Mouse (Mus musculus) heart, embryonic 16.5 days (tissue): ENCODE measurements around the gene Fam117a. TPM values are rescaled to one million over a fixed set of nuclear protein-coding genes. Genes with fewer than 3 reads are reported as not detected.

Experiments used
- ATAC-seq: fragments of 200-750 bp; cut with Nextera tagmentation; replicated peaks from 2 replicates; pipeline ENCODE4 v1.8.0; 2017; ENCODE audit warnings: moderate number of reproducible peaks; ENCODE audit not compliant: insufficient read depth, low FRiP score; ENCODE audit errors: extremely low read depth
- H3K27ac ChIP-seq: fragments of 300-500 bp; sonication (generic); 2 replicates; pipeline ENCODE4 v1.5.1; 2014; ENCODE audit warnings: mild to moderate bottlenecking, low read length, control low read depth, moderate library complexity
- H3K27me3 ChIP-seq: fragments of 300-500 bp; sonication (generic); 2 replicates; pipeline ENCODE4 v1.6.1; 2014; ENCODE audit warnings: low read length, mixed read lengths; ENCODE audit not compliant: control insufficient read depth, insufficient read depth
- H3K36me3 ChIP-seq: fragments of 300-500 bp; sonication (generic); 2 replicates; pipeline ENCODE4 v1.6.1; 2014; ENCODE audit not compliant: control insufficient read depth, insufficient read depth
- H3K4me1 ChIP-seq: fragments of 300-500 bp; sonication (generic); 2 replicates; pipeline ENCODE4 v1.6.1; 2014; ENCODE audit warnings: low read length, mixed read lengths; ENCODE audit not compliant: control insufficient read depth, insufficient read depth
- H3K4me2 ChIP-seq: fragments of 300-500 bp; sonication (generic); 2 replicates; pipeline ENCODE4 v1.6.1; 2014; ENCODE audit warnings: low read depth, mild to moderate bottlenecking, control low read depth, low read length
- H3K4me3 ChIP-seq: fragments of 300-500 bp; sonication (generic); 2 replicates; pipeline ENCODE4 v1.5.1; 2014; ENCODE audit warnings: mild to moderate bottlenecking, control low read depth, low read length
- H3K9ac ChIP-seq: fragments of 300-500 bp; sonication (generic); 2 replicates; pipeline ENCODE4 v1.6.1; 2014; ENCODE audit warnings: low read length, control low read depth
- H3K9me3 ChIP-seq: fragments of 300-500 bp; sonication (generic); replicated peaks from 2 replicates; pipeline ENCODE4 v1.6.1; 2016; ENCODE audit warnings: low read length; ENCODE audit not compliant: control insufficient read depth
- WGBS: fragments of 180-500 bp; shearing (Covaris S2); extraction: QIAGEN DNeasy Blood & Tissue Kit; methylation state at CpG from one replicate; pipeline ENCODE4 v1.1.7; 2014; 5-methylcytosine and 5-hydroxymethylcytosine counted together
- polyA plus RNA-seq: library from polyadenylated mRNA; unstranded; fragments of >200 nt; fragmentation: Nextera tagmentation; extraction: Ambion mirVana; gene quantifications from 2 replicates; pipeline ENCODE4 v1.2.1, GENCODE M21; 2015

Fam117a gene
- polyA plus RNA-seq, 1 experiment from 2014 or later, result 6.3 TPM

GRCm38 (mm10) chr11:95324181-95324580, 12.6 kb upstream of the Fam117a start:
- H3K4me3 ChIP-seq, result no peak overlapping the region
- H3K9ac ChIP-seq, result no peak overlapping the region
- H3K9me3 ChIP-seq, result no peaks in the 10 kb centered on the region
- no peaks in the 10 kb centered on the region for H3K36me3 ChIP-seq
- H3K27ac ChIP-seq, result no peak overlapping the region
- no peaks in the 10 kb centered on the region for H3K27me3 ChIP-seq
- 91% methylated on average over 10 of the region's 10 CpGs for WGBS
- H3K4me1 ChIP-seq, result no peaks in the 10 kb centered on the region
- H3K4me2 ChIP-seq, result no peak overlapping the region
- no peak for ATAC-seq

DNA sequence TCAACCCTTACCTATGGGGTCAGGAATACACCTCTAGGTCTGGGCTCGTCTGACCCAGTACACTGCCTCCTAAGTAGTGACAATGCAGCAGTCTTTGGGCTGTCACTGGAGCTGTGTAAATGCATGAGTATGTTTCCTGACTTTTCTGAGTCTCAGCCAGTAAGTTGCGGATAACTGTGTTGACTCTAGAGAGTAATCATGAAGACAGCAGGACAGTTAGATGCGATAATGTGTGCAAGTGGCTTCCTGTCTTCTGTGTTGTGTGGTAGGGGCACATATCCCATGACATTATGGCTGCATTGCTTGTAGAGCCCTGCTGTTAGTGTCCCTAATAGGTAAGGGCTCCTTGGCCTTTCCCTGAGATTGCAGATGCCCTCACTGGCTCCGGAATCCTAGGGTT, 11.0 kb upstream of the Fam117a start:
- H3K4me2 ChIP-seq, result no peak overlapping the region
- H3K36me3 ChIP-seq, result no peaks in the 10 kb centered on the region
- no peak overlapping the region for H3K4me3 ChIP-seq
- no peaks in the 10 kb centered on the region for H3K27me3 ChIP-seq
- H3K9ac ChIP-seq, result no peak overlapping the region
- 71% methylated on average over 4 of the region's 4 CpGs for WGBS
- no peaks in the 10 kb centered on the region for H3K9me3 ChIP-seq
- ATAC-seq, result no peak
- no peak overlapping the region for H3K27ac ChIP-seq
- H3K4me1 ChIP-seq, result no peaks in the 10 kb centered on the region

GRCm38 (mm10) chr11:95326243-95326642, 10.6 kb upstream of the Fam117a start:
- no peak overlapping the region for H3K4me2 ChIP-seq
- H3K36me3 ChIP-seq, result no peaks in the 10 kb centered on the region
- no peaks in the 10 kb centered on the region for H3K4me1 ChIP-seq
- no peaks in the 10 kb centered on the region for H3K27me3 ChIP-seq
- WGBS, result 67% methylated on average over 11 of the region's 11 CpGs
- ATAC-seq, result no peak
- H3K9me3 ChIP-seq, result no peaks in the 10 kb centered on the region
- no peak overlapping the region for H3K4me3 ChIP-seq
- H3K9ac ChIP-seq, result no peak overlapping the region
- no peak overlapping the region for H3K27ac ChIP-seq

DNA sequence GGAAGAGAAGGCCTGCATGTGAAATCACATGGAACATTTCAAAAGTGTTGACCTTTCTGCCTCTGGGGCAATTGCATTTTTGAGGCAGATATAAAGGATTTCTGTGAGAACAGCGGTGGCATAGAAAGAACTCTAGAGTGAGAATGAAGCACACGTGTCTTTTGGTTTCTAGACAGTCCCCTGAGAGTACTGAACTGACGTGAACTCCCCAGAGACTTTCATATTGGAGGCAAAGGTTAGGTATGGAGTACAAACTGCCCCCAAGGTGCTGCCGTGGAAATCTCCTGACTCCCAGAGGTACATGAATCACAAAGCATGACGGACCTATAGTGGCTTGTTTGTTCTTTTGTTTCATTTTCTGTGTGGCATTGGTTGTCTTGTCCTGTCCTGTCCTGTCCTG, 8.2 kb upstream of the Fam117a start:
- Histone ChIP-seq H3K9me3 (no peaks in the 10 kb centered on the region), H3K27ac (no peak overlapping the region), H3K9ac (no peak overlapping the region), H3K4me3 (no peak overlapping the region), H3K4me2 (no peak overlapping the region), H3K4me1 (no peaks in the 10 kb centered on the region), H3K36me3 (no peaks in the 10 kb centered on the region), H3K27me3 (no peaks in the 10 kb centered on the region)
- ATAC-seq, result no peak
- WGBS, result 82% methylated on average over 5 of the region's 5 CpGs

- H3K4me3 ChIP-seq, result no peak overlapping the region
- peaks cover 4% of the 10 kb centered on the region; the same call in 1 of the 2 replicates for H3K4me1 ChIP-seq
- H3K9me3 ChIP-seq, result no peaks in the 10 kb centered on the region
- 50% methylated on average over 1 of the region's 1 CpGs for WGBS
- ATAC-seq, result no peak
- H3K4me2 ChIP-seq, result no peak overlapping the region
- H3K27ac ChIP-seq, result no peak overlapping the region
- H3K36me3 ChIP-seq, result no peaks in the 10 kb centered on the region
- H3K9ac ChIP-seq, result no peak overlapping the region
- H3K27me3 ChIP-seq, result no peaks in the 10 kb centered on the region
These were observed 6.2 kb upstream of the Fam117a start for GRCm38 (mm10) chr11:95330662-95331061.

- no peaks in the 10 kb centered on the region for H3K27me3 ChIP-seq
- H3K27ac ChIP-seq, result no peak overlapping the region
- H3K9me3 ChIP-seq, result no peaks in the 10 kb centered on the region
- no peak overlapping the region for H3K9ac ChIP-seq
- no peaks in the 10 kb centered on the region for H3K36me3 ChIP-seq
- H3K4me3 ChIP-seq, result no peak overlapping the region
- WGBS, result 42% methylated on average over 4 of the region's 4 CpGs
- peaks cover 14% of the 10 kb centered on the region for H3K4me1 ChIP-seq
- no peak overlapping the region for H3K4me2 ChIP-seq
- ATAC-seq, result no peak
These were observed 3.6 kb upstream of the Fam117a start for GRCm38 (mm10) chr11:95333209-95333608.

- Histone ChIP-seq H3K9me3 (no peaks in the 10 kb centered on the region), H3K27ac (no peak overlapping the region), H3K4me1 (peaks cover 16% of the 10 kb centered on the region), H3K4me3 (no peak overlapping the region), H3K9ac (no peak overlapping the region), H3K36me3 (no peaks in the 10 kb centered on the region), H3K4me2 (no peak overlapping the region), H3K27me3 (no peaks in the 10 kb centered on the region)
- WGBS, result 80% methylated on average over 9 of the region's 9 CpGs
- no peak for ATAC-seq
These were observed 3.0 kb upstream of the Fam117a start for GRCm38 (mm10) chr11:95333805-95334204.

DNA sequence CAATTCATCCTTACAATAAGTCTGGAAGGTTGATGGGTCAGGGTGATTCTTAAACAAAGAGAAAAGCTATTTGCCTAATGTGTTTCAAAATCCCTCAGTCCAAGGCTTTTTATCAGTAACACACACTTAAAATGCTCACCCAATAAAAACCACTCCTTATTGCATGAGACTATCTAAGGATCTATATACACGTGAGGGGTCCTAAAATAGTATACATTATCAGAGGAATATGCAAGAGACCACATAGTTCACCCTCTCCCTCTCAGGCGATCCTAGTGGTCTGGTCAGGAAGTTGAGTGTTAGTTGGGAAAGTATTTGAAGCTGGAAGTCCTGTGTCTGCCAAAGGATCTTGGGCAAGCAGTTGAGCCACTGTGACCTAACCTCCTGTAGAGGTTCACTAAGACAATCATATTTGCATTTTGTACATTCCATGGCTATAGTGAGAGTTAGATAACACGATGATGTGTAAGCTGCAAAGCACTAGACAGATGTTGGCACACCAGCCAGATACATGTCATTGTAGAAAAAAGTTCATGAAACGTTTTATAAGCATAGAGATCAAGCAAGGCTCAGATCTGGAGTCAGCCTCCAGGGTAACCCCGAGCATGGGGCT, 2.3 kb upstream of the Fam117a start:
- Histone ChIP-seq H3K9me3 (no peaks in the 10 kb centered on the region), H3K36me3 (no peaks in the 10 kb centered on the region), H3K4me2 (no peak overlapping the region), H3K27me3 (no peaks in the 10 kb centered on the region), H3K4me1 (peaks cover 22% of the 10 kb centered on the region), H3K9ac (no peak overlapping the region), H3K4me3 (no peak overlapping the region), H3K27ac (no peak overlapping the region)
- WGBS, result 43% methylated on average over 5 of the region's 5 CpGs
- no peak for ATAC-seq

GRCm38 (mm10) chr11:95337129-95337813, 453 bp downstream of the Fam117a start:
- peak overlapping the region; percentile 76 for H3K4me2 ChIP-seq
- H3K9ac ChIP-seq, result peak overlapping the region; percentile 79
- peak overlapping the region; percentile 81 for H3K4me3 ChIP-seq
- H3K4me1 ChIP-seq, result peaks cover 24% of the 10 kb centered on the region
- no peaks in the 10 kb centered on the region for H3K9me3 ChIP-seq
- under 1% methylated on average over 50 of the region's 50 CpGs for WGBS
- peak; percentile 68 for ATAC-seq
- no peaks in the 10 kb centered on the region for H3K36me3 ChIP-seq
- H3K27me3 ChIP-seq, result no peaks in the 10 kb centered on the region
- H3K27ac ChIP-seq, result peak overlapping the region; percentile 49; the same call in 1 of the 2 replicates
